Mouse (Mus musculus) spleen, embryonic (tissue): ENCODE measurements around the gene Cd1d1.

Source experiments
- CTCF ChIA-PET: fragments of 350-600 bp; sonication (Branson Sonifier 250); formaldehyde crosslinking; loops from one replicate; lab custom pipeline; 2022; lab: Charles Lee

The Cd1d1 gene

GRCm38 (mm10) chr3:86962665-86963435 lies 36.4 kb downstream of the Cd1d1 start:
- CTCF ChIA-PET, result interaction anchor here (0.6 to 1.0 kb wide), 2 partner anchors 12 to 40 kb away, joined by 3 to 4 read pairs; no protein-coding TSS in a partner anchor

DNA sequence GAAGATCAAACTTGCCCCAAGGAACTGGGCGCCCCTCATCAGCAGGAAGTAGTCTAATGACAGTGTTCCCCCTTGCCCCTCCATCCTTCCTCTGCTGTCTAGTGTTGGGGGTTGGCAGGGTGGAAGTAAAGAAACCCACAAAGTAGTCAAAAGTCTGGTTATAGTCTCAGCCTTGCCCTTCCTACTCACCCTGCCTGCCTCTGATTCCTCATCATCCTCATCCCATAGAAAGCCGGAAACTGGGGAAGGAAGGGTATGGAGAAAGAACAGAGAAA lies 37.9 kb downstream of the Cd1d1 start:
- CTCF ChIA-PET, result interaction anchor here (0.6 kb wide), 1 partner anchor 679 kb away, joined by 3 read pairs; no protein-coding TSS in a partner anchor

DNA sequence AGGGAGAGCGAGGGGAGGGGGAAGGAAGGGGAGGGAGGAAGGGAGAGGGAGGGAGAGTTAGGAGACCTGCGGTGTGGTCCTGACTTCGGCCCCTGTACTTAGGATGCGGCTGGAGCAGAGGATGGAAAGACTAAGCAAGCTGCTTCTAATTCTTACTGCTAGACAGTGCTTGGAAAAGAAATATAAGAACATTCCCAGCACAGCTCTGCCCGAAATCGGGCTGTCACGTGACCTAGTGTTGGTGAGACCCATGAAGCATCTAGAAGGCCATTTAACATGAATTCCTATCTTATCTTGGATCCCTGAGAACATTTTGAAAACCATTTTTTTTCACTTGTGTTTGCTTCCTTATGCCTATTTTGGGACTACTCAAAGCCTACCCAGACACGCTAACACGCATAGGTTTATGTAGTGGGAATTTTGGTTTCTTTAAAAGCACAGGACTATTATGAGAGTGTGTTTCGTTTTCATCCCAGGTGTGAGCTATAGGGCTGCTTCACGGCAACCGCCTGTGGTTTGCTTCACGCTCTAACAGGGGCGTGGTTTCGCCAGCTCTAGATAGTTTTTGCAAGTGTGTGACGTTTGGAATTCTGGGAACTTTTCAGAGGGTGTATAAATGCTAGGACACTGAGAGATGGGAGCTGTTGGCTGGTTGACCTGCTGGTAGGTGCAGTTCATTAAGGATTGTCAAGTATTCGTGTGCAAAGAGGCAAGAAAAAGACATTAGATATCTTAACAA lies 38.4 kb downstream of the Cd1d1 start:
- CTCF ChIA-PET, result interaction anchor here (0.6 to 0.8 kb wide), 3 partner anchors 678 to 1613 kb away, joined by 3 to 4 read pairs (median 3); no protein-coding TSS in a partner anchor

DNA sequence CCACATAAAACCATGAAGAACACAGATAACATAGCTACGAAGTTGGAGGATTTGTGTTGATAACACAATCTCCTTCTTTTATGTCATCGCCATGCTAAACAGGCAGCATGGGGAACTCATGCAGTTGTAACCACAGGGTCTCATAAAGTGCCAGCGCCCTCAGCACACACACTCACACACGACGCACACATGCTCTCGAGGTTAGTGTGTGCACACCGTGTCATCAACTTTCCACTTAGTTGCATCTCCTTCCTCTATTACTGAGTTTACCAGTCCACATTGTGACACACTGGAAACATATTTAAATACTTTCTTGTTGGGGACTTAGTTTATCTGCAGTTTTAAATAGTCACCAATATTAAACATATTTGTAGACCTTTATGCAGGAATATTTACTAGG lies 40.2 kb downstream of the Cd1d1 start:
- CTCF ChIA-PET, result no interaction called here

DNA sequence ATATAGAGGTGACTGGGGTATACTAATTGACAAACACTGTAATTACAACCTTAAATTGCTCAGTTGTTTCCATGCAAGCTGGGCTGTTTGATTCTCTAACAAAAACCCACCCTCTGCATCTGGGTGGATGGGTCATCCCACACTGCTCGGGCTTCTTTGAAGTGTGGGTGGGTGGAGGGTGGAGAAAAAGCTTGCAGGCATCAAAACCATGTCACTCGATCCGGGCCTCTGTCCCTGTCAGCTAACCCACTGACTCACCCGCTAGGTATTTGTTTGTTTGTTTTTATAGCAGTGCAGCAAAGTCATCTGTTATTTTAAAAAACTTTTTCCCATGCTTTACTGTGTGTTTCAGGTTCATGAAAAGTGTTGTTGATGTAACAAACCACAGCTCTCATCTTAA lies 43.9 kb downstream of the Cd1d1 start:
- CTCF ChIA-PET, result no interaction called here

DNA sequence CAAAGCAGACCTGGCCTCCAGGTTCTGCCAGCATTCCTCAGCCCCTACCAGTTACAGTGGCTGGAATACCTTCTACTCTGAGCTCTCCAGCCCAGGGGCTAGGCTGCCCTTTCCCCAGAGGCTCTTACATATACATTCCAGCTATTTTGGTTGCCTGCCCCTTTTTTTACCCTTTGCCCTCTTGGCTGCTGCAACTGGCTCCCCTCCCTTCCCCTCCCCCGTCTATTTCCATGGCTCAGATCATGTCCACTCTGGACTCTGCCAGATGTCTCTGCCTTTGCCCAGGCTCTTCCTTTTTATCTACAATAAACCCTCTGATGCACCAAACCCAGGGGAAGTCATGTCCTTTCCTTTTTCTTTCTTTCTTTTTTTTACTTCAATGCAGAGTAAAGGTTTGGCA lies 44.7 kb downstream of the Cd1d1 start:
- CTCF ChIA-PET, result interaction anchor here (0.6 kb wide), 1 partner anchor 12 kb away, joined by 5 read pairs; no protein-coding TSS in a partner anchor

DNA sequence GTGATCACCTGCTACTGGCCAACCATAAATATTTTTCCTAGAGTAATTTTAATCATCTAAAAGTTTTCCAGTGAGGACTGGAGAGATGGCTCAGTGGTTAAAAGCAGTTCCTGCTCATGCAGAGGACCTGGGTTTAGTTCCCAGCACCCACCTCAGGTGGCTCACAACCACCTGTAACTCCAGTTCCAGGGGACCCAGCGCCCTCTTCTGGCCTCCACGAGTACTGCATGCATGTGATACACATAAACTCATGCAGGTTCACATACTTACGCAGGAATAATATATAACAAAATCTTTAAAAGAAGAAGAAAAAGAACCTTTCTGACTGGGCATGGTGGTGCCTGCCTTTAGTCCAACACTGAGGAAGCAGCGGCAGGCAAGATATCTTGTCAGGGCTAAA lies 45.4 kb downstream of the Cd1d1 start:
- CTCF ChIA-PET, result no interaction called here

DNA sequence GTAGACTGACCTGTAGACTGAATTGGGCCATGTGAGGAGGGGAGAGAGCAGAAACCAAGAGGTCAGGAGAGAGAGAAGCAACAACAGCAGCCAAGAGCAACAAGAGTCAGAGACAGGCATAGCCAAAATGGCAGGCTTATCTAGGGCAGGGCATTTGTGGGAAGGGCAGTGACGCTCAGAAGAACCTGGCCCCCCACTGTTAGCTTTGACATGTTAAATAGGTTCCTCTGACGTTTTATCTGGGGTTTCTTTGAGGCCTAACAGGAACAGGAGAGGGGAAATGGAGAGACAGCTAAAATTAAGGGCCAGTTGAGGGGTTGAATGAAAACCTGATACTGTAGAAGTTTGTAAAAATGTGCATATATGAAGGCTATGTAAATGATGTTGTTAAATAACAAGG lies 48.6 kb downstream of the Cd1d1 start:
- CTCF ChIA-PET, result no interaction called here
